Mouse (Mus musculus) ES-E14 (cell line): Measurements from ENCODE around the gene Smad3.

Source experiments
- MAFK ChIP-seq: IDR thresholded peaks from 2 replicates; pipeline ENCODE4 v1.6.1; 2014; ENCODE audit warnings: mild to moderate bottlenecking, low read depth, low read length, inconsistent platforms; ENCODE audit not compliant: insufficient read depth
- ZNF384 ChIP-seq: IDR thresholded peaks from 2 replicates; pipeline ENCODE4 v1.6.1; 2012; ENCODE audit warnings: low read depth, low read length, inconsistent platforms

- TF ChIP-seq ZNF384, result no peak
- no peak for TF ChIP-seq MAFK
Observed at GRCm38 (mm10) chr9:63623895-63624569, 133.8 kb downstream of the Smad3 start.
